Mouse (Mus musculus): ENCODE results near the gene 1810049J17Rik.
"Not testable (repeated sequence)": the region's sequence is repeated elsewhere in the genome, so short reads cannot be mapped to it uniquely, and the experiment has no call there.

1810049J17Rik gene

DNA sequence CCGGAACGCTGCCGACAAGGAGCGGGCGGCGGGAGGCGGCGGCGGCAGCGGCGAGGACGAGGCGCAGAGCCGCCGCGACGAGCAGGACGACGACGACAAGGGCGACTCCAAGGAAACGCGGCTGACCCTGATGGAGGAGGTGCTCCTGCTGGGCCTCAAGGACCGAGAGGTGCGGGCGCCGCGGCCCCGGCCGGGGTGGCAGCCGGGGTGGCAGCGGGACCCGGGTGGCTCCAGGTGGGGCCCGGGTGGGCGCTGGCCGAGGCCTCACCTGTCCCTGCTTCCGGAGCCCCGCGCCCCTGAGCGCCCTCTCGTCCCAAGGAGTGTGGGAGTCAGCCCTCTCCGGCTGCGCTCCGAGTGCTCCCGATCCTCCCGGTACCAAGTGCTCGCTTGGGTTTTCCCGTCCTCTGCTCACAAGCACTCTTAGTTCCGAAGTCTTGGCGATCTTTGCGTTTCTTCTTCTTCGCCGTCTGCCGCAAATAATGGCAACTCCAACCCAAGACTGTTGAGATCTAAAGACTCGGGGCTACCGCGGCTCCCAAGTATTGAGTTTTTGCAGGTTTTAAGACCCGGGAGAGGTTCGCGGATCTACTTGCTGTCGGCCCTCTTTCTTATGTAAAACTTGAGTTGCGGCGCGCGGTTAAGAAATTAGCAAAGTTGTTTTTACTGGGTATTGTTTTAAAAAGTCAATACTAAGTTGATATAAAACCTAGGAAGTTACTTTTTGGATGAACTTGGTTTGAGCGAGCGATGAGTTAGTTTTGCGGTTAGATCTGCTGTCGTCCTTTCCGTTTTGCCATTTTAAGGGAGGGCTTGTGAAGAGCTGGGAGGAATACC lies at the start of gene 1810049J17Rik:
TSS of gene 1810049J17Rik (minus strand) at position 112 of the 834 bp plus-strand sequence.
- in situ Hi-C loops (cut with MboI, MseI), result no loop called here

DNA sequence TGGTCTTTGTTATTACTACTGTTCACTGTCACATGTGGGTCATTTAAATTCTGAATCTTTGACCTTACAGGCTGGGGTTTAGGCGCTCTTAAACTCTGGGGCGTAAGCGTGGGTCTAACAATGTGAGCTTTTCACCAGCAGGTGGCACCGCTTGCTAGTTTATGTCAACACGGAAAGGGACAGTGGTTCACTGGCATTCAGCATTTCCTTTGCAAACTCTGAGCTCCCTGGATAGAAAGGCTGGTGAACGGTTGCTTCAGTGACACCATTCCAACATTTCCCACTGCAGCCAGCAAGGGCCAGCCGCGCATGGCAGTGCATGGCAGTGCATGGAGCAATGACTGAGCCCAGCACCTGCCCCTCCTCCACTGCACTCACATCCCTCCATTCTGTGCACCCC lies 49.5 kb upstream of the 1810049J17Rik start:
- in situ Hi-C loops (cut with MboI, MseI), result loop anchor here (5.0 kb wide), 2 partner anchors 206 to 426 kb away; no protein-coding TSS in a partner anchor

DNA sequence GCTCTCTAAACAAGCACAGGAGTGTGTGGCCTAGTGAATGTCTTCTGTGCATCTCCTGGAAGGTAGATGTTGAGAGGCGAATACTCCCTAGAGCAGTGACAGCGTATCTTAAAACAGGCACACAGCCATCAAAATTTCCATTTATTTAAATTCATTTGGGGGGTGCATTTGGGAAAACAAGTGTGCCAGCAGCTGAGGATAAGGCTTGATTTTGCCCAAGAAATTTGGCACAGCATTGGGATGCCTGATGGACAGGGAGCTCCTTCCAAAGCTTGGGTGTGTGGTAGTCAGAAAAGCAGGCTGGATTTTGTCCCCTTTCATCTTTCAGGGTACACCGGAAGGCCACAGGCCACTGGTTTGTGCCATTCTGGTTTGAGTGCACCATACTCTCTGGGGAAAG lies 48.4 kb upstream of the 1810049J17Rik start:
- in situ Hi-C loops (cut with MboI, MseI), result loop anchor here (5.0 kb wide), 2 partner anchors 207 to 427 kb away; no protein-coding TSS in a partner anchor

DNA sequence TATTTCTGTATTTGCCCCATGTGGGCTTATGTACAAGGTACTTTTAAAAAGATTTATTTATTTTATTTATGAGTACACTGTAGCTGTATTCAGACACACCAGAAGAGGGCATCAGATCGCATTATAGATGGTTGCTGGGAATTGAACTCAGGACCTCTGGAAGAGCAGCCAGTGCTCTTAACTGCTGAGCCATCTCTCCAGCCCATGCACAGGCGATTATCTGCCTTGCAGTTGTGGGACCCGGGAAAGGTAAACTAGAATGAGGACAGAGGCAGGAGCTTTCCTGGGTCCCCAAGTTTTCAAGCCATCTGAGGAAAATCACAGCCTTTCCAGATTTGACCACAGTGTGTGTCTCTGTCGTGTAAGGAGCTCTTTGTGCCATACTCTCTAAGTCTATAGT lies 47.2 kb upstream of the 1810049J17Rik start:
- in situ Hi-C loops (cut with MboI, MseI), result no loop called here

DNA sequence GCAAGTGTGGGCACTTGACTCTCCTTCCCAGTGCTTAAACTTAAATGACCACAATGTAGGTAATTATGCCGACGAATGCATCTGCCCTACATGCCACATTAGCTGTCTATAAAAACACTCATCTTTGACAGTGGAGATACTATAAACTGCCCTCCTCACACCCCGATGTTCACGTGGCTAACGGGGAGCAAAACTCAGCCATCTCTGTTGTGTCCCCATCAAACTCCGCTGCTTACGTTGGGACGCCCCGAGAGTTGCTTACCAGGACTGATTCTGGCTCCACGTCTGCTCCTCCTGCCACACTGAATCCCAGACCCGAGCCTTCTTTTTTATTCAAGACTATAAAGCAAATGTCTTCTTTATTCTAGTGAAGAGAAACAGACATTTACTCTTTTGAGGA lies 46.7 kb upstream of the 1810049J17Rik start:
- in situ Hi-C loops (cut with MboI, MseI), result no loop called here

DNA sequence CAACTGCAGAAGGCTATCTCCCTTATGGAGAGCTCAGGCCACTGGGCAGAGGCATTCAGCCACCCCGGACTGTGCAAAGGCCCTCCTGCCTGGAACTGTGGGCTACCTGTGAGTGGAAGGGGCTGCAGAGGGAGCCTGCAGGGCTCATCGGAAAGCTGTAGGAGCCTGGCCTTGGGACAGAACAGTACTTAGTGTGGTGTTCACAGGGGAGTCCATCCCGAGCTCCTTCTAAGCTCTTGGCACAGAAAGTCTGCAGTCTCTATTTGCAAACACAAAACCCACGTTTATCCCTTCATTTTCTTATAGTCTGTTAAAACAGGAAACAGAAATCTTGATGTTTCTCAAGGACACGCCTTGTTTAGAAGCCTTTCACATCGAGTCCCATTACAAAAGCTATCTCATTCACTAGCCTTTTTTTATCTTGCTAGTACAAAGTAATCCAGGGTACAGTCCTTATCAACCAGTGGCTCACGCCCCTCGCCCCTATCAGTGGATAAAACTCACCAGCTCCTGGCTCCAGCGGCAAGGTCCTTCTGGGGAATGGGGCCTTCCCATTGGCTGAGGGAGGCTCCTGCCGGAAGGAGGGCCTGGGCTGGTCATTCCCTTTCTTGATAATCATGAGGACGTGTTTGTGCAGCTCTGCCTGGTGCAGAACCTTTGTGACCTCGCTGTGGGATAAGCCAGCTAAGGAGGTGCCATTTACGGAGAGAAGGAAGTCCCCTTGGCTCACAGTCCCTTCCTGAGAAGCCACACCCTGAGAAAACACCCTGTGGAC lies 45.8 kb upstream of the 1810049J17Rik start:
- in situ Hi-C loops (cut with MboI, MseI), result no loop called here

DNA sequence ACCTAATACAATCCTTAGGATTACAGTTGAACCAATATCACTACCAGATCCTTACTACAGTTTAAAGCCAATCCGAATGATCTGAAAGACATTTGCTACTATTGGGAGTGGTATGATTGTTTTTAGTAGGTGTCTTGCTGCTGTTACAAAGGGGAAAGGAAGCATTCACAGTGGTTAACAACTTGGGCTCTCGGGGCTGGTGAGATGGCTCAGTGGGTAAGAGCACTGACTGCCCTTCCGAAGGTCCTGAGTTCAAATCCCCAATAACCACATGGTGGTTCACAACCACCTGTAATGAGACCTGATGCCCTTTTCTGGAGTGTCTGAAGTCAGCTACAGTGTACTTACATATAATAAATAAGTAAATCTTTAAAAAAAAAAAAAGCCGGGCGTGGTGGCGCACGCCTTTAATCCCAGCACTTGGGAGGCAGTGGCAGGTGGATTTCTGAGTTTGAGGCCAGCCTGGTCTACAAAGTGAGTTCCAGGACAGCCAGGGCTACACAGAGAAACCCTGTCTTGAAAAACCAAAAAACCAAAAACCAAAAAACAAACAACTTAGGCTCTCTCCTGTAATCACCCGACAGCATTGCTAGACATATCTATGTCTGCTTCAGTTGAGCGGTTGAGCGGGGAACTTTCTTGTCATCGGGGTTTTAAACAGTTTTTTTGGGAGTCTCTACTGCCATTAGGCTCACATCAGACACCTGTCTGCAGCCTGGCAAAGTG lies 45.0 kb upstream of the 1810049J17Rik start:
- in situ Hi-C loops (cut with MboI, MseI), result not testable (repeated sequence)

DNA sequence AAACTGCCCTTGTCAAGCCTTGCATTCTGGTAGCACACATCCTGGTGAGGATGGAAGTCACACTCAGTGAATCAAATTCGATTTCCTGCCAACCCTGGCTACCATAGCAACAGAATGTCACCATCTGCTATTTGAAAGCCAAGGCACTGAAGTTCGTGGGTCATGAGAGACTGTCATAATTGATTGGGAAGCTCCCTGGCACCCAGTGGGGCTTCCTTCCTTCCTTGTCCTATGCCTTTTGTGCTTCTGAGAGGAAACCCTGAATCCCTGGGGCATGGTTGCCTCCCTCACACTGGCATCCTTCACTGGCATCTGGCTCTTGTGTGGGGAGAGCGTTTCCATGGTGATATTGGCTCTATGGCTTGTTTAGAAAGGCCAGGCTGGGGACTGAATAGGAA lies 44.4 kb upstream of the 1810049J17Rik start:
- in situ Hi-C loops (cut with MboI, MseI), result no loop called here

DNA sequence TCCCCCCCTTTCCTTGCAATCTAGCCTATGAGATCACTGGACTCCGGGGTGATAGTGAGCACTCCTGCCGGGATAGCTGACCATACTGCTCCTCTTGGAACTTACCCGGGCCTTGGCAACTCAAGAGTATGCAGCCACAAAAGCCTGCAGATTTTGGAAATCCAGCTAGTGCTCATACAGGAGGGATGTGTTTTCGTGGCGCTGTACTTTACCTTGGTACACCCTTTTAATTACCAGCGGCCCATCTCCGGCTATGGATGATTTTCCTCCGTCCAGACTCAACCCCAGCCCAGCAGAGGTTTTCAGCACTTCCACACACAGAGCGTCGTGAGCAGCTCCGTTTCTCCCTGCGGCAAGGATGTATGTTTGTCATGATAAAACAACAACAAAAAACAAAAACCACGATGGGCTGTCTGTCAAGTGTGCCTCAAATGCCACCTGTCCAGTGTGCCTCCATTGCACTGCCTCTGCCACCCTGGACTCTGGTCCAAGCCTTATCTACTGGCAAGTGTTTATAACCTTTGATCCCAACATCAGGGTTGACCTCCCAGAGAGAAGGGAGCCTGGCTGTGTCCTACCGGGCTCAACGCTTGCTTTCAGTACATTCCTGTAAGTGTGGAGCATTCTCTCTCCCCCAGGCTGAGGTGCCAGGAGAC lies 43.8 kb upstream of the 1810049J17Rik start:
- in situ Hi-C loops (cut with MboI, MseI), result no loop called here

DNA sequence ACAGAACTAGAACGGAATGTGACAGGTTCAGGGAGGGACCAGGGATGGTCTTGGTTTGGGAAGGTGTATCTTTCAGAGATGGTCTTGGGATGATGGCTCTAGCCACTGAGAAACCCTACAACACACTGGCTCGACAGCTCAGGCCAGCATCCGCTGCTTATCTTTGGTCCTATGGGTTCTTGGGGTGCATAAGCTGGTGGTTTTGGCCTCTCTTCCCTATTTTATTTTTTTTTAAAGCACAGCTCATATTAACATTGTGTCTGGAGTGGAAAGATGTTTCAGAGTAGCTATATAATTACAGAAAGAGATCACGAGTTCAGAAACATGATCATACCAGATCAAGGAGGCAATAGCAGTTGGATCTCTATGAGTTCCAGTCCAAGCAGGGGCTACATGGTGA lies 42.4 kb upstream of the 1810049J17Rik start:
- in situ Hi-C loops (cut with MboI, MseI), result no loop called here

DNA sequence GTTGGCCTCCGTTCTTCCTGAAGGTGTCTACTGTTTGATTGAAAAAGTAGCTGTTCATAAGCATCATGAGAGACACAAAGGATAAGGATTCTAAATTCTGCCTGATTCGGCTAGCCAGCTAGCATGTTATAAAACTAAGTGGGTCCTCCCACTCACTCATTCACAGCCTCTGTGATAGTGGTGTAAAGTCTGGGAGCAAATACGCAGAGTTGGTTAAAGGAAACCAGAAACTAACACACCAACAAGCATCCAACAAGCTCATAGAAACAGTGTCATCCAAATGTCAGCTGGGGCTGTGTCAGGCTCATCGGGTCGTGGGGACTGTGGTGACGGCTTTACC lies 41.0 kb upstream of the 1810049J17Rik start:
- in situ Hi-C loops (cut with MboI, MseI), result no loop called here

DNA sequence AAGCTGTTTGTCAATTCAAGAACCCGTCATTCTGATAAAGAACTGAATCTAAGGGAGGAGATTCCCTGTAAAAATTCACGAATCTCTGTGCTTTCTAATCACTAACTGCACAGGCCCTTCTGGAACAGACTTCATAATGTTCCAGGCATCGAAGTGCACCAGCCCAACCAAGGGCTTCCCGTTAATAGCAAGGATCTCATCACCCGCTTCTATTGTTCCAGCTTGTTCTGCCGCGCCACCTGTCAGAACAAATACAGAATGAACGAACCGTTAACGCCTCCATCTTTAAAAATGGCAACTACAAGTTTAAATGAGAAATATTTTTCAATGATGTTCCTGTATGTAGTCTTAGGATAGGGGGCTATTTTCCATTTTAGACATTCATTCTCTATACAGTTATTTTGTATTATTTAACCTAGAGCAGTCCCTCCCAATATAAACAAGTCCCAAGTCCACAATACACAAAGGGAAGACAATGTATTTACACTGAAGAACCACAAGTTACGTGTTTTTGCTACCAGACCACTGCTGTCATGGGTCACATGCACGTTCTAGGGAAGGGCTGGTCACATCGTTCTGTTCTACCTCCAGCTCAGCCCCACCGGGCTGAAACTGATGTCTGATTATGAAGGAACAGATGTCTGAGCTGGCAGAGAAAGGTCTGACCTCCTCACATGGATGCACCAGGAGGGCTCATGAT lies 40.5 kb upstream of the 1810049J17Rik start:
- in situ Hi-C loops (cut with MboI, MseI), result no loop called here

DNA sequence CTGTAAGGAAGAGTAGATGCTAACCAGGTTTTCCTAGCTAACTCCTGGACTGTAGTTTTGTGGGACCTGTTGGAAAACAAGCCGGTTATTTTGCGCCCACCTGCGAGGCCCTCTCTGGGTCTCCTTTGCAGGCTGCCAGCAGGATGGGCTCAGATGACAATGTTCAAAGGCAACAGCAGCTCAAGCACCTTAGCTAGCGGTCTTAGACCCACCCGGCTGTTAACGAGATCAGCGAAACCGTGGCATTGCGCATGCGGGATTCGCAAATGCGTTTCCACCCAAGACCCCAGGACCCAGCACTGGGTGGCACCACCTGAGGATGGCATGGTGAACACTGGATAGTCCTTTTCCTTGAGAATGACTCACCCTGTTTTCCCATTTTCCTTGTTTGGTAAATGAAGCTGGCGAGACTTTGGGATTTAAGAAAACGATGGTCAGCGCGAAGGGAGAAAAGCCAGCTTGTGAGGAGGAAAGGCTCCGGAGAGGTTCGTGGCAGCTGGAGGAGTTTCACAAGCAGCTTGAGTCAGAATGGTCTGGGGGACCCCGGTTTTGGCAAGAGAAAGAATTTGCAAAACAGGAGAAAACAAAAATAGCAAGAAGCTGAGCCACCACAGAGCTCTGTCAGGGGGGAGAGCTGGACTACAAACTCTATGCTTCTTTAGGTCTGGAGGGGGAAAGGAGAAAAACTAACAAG lies 39.0 kb upstream of the 1810049J17Rik start:
- in situ Hi-C loops (cut with MboI, MseI), result no loop called here

DNA sequence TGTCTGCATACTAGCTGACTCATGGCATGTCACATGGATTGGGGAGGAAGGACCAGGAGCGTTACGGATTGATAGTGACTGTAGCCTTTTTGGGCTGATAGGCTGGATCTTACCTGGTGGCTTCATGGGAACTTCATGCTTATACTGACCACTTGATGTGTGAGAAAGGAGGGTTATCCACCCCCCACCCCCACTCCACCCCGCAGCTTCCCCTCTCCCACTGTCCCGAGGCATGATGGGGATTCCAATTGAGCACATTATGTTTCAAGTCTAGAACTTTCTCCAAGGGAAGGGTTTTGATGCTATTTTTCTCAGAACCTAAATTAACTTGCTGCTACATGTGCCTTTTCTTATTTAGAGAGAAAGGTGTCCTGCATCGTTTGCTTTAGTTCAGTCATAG lies 36.7 kb upstream of the 1810049J17Rik start:
- in situ Hi-C loops (cut with MboI, MseI), result no loop called here

DNA sequence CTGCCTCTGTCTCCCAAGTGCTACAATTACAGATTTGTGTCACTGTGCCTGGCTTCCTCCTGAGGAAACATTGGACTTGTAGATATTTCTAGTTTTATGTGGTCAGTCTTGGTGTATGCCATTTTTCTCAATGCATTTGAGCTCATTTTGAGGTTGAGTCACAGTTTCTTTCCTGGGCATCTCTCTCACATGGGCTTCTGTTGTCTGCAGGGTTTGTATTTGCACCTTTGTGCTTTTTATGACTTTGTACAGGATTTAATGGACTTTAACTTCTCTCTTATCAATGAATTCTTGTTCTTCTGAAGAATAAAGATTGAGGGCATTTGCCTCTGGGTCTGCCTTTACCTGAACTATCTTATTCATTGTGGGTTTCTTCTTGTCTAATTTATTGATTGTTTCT lies 35.8 kb upstream of the 1810049J17Rik start:
- in situ Hi-C loops (cut with MboI, MseI), result no loop called here

DNA sequence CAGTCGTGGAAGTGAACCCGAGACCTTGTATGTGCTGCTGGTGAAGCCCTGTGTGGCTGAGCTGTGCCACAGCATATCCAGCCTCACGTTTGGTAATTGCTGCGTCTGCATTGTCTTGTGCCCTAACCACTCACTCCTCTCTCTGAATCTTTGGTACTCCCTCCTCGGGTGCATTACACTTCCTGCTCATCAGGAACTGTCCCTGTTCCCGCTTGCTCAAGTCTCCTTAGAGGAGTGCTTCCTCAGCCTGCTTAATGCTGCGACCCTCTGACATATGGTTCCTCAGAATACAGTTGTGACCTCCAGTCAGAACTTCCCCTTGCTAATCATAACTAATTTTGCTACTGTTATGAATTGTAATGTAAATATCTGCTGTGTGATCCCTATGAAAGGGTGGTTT lies 34.2 kb upstream of the 1810049J17Rik start:
- in situ Hi-C loops (cut with MboI, MseI), result no loop called here

DNA sequence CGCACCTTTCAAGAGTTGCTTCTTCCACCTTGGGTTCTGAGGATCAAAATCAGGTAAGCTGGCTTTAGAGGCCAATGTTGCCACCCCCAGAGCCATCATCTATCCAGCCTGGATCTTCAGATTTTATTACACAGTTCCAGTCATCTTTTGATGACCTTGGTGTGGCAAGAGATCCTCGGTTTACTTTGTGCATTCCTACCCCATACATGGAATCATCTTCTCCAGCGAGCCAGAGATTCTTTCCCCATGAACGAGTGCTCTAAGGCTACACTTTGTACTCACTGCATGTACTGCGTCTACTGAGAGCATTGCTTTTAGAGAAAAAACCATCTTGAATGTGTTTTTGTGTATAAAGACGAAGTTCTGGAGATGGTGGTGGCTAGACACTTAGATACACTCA lies 33.6 kb upstream of the 1810049J17Rik start:
- in situ Hi-C loops (cut with MboI, MseI), result no loop called here

DNA sequence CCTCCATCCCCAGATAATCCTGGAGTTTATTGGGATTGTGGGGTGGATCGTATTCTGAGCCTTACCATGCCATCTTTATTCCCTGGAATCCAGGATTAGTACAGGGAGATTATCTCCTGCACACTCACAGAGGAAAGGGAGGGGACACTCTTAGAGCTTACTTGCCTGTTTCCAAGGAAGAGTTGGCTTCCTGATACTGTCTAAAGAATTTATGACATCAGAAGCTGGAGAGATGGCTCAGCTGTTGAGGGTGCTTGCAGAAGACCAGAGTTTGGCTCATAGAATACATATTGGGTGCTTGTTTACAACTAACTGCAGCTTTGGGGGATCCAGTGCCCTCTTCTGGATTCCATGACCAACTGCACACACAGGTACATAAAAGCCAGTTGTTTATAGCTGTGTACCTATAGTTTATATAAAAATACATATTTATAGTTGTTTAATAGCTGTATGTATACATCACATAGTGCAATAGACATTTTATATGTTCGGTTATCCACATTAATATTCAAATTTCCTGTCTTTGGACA lies 32.6 kb upstream of the 1810049J17Rik start:
- in situ Hi-C loops (cut with MboI, MseI), result no loop called here

DNA sequence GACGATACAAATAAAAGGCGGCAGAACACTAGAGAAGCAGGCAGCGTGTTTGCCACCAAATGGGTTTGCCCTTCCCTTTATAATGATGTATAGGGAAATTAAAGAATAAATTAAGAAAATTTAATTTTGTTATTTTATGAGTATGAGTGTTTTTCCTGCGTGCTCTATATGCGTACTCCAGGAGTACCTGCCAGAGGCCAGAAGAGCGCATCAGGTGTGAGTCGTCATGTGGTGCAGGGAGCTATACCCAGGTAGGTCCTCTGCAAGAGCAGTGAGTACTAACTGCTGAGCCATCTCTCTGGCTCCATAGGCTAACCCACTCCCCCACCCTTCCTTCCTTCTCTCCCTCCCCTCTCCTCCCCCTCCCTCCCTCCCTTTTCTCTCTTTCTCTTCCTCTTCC lies 29.8 kb upstream of the 1810049J17Rik start:
- in situ Hi-C loops (cut with MboI, MseI), result no loop called here

DNA sequence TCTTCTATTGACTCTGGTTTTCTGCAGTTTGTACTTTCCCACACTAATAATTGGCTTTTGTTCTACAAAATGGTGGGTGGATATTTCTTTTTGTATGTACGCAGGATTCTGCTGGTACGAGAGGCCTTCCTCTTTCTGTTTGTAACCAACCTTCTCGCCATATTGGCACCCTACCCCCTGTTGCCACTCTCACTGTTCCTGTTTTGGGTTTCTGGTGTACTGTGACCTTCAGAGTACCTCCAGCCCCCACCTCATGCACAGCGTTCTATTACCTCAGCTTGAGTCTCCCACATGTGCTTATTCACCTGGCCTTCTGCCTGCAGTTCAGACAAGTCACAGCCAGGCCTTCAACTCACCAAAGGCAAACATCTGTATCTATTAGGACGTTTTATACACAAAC lies 28.1 kb upstream of the 1810049J17Rik start:
- in situ Hi-C loops (cut with MboI, MseI), result no loop called here

Data from T-helper 2 cell (primary cell).